Mouse (Mus musculus) C2C12 (cell line): ENCODE data around the gene Large1. TPM values are rescaled to one million over a fixed set of nuclear protein-coding genes. Genes with fewer than 3 reads are reported as not detected.
"Not testable (repeated sequence)": the region's sequence is repeated elsewhere in the genome, so short reads cannot be mapped to it uniquely, and the experiment has no call there.

Experiments used
- H3K27me3 ChIP-seq: one replicate; pipeline ENCODE4 v1.6.1; 2011; ENCODE audit not compliant: control insufficient read depth, insufficient read depth, insufficient read length
- H3K36me3 ChIP-seq: one replicate; pipeline ENCODE4 v1.6.1; 2011; ENCODE audit not compliant: control insufficient read depth, insufficient read depth
- H3K4me3 ChIP-seq: one replicate; pipeline ENCODE4 v1.5.1; 2011; ENCODE audit warnings: mild to moderate bottlenecking, control low read depth; ENCODE audit not compliant: poor library complexity, insufficient read depth, severe bottlenecking
- H3K79me2 ChIP-seq: one replicate; pipeline ENCODE4 v1.6.1; 2011; ENCODE audit not compliant: control insufficient read depth, insufficient read depth
- H3K79me3 ChIP-seq: one replicate; pipeline ENCODE4 v1.6.1; 2011; ENCODE audit warnings: low read depth, control low read depth
- H3ac ChIP-seq: one replicate; pipeline ENCODE3; 2011; ENCODE audit warnings: low read depth; ENCODE audit not compliant: control insufficient read depth, insufficient read length
- CEBPB ChIP-seq: IDR thresholded peaks from one replicate; pipeline ENCODE4 v1.6.1; 2011; ENCODE audit warnings: low read depth, mild to moderate bottlenecking, control low read depth, moderate library complexity
- CTCF ChIP-seq: IDR thresholded peaks from one replicate; pipeline ENCODE4 v1.5.1; 2011; ENCODE audit not compliant: control insufficient read depth, insufficient read depth, insufficient read length
- FOSL1 ChIP-seq: IDR thresholded peaks from one replicate; pipeline ENCODE4 v1.8.0; 2011; ENCODE audit warnings: mild to moderate bottlenecking, low read length; ENCODE audit not compliant: poor library complexity, insufficient read depth, severe bottlenecking
- MAX ChIP-seq: IDR thresholded peaks from one replicate; pipeline ENCODE4 v1.6.1; 2011; ENCODE audit warnings: mild to moderate bottlenecking, control low read depth
- MYOD1 ChIP-seq: IDR thresholded peaks from one replicate; pipeline ENCODE4 v1.6.1; 2011; ENCODE audit warnings: low read depth; ENCODE audit not compliant: control insufficient read depth, insufficient read length
- MYOG ChIP-seq: IDR thresholded peaks from one replicate; pipeline ENCODE4 v1.6.1; 2011; ENCODE audit not compliant: control insufficient read depth, insufficient read length; ENCODE audit errors: extremely low read depth
- USF1 ChIP-seq: IDR thresholded peaks from one replicate; pipeline ENCODE4 v1.6.1; 2011; ENCODE audit warnings: low read depth, mild to moderate bottlenecking, control low read depth, moderate library complexity
- polyA plus RNA-seq: library from polyadenylated mRNA; unstranded; fragments of >200 nt; fragmentation: generic; extraction: Trizol; gene quantifications from one replicate; pipeline ENCODE4 v1.2.1, GENCODE M21; 2012; ENCODE audit warnings: missing spikeins

The Large1 gene
- polyA plus RNA-seq, 1 experiment = 9.5 TPM

DNA sequence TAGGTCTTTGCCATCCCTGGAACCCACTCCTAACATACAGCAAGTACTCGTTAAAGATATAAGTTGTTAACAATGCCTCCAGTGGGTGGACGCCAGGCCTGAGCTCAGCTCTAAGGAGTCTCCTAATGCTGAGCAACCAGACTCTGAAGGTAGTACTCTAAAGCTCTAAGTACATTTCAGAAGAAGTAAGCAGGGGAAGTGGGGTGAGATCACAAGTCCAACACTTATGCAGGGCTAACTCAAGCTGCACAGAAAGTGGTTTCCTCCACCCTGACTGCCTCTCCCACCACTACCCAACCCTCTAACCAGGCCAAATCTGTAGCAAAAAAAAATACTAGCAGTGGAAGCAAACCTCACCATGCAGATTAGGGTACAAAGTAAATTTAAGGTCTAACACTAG, 61.7 kb downstream of the Large1 start:
- Histone ChIP-seq H3K79me3 (peaks cover 19% of the 10 kb centered on the region), H3K27me3 (no peaks in the 10 kb centered on the region), H3ac (no peak overlapping the region), H3K79me2 (peaks cover 79% of the 10 kb centered on the region), H3K36me3 (no peaks in the 10 kb centered on the region), H3K4me3 (no peak overlapping the region)
- TF ChIP-seq CTCF (no peak), CEBPB (no peak), FOSL1 (no peak), MAX (no peak), USF1 (no peak), MYOD1 (no peak), MYOG (no peak)

DNA sequence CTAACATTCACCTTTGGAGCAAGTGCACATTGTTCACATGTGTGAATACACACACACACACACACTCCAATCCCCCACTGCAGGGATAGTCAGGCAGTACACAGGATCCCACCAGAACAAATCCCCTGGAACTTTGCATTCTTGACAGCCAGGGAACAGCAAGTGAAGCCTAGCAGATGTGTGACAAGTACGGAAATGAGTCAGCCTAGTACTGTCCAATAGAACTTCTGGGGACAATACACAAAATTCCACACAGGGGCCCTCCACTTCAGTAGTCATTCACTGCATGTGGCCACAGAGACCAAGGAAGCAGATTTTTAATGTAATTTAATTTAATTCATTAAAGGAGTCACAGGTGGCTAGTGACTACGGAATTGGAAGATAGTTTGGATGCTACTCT, 62.7 kb downstream of the Large1 start:
- H3K4me3 ChIP-seq = no peak overlapping the region
- H3K79me2 ChIP-seq = peaks cover 78% of the 10 kb centered on the region
- H3K36me3 ChIP-seq = no peaks in the 10 kb centered on the region
- no peaks in the 10 kb centered on the region for H3K27me3 ChIP-seq
- peaks cover 27% of the 10 kb centered on the region for H3K79me3 ChIP-seq
- TF ChIP-seq MYOG = no peak
- no peak for TF ChIP-seq CTCF
- no peak for TF ChIP-seq FOSL1
- TF ChIP-seq MAX = no peak
- TF ChIP-seq MYOD1 = no peak
- no peak for TF ChIP-seq CEBPB
- no peak for TF ChIP-seq USF1
- no peak overlapping the region for H3ac ChIP-seq

DNA sequence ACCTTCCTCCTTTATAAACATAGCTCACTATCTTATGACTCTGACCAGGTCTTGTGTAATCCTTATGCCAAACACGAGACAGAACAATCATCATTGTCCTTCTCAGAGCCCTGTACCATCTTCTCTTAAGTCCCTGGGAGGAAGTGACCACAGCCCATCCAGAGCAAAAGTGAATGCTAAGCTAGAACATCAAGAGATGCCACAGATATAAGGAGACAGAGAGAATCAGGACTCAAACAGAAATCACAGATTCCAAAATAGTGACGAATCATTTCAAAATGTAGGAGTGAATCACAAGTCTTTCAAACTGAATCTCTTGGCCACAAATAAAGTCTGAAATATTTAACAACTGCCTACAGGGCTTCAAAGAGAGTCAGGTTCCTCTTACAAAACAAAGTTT, 63.5 kb downstream of the Large1 start:
- no peak overlapping the region for H3ac ChIP-seq
- no peak overlapping the region for H3K4me3 ChIP-seq
- no peak for TF ChIP-seq MYOG
- TF ChIP-seq CEBPB = peak; percentile 45
- H3K27me3 ChIP-seq = no peaks in the 10 kb centered on the region
- peaks cover 27% of the 10 kb centered on the region for H3K79me3 ChIP-seq
- H3K36me3 ChIP-seq = no peaks in the 10 kb centered on the region
- peaks cover 78% of the 10 kb centered on the region for H3K79me2 ChIP-seq

DNA sequence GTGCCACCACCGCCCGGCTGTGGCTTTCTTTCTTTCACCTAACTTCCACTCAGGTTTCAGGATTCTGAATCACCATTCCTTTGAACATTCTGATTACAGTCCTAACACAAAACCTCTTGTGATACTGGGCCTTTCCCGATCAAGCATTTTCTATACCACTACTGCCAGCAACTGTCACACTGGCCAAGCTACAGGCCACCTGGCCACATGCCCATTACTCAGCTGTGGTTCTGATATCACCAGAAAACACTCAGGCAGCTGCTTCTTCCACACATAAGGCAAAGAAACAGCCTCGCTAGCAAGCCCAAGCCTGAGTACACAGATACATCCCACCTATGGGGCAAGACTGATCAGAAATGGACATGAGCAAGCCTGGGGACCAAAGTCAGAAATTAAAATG, 71.3 kb downstream of the Large1 start:
- no peaks in the 10 kb centered on the region for H3K36me3 ChIP-seq
- H3K79me3 ChIP-seq = peaks cover 34% of the 10 kb centered on the region
- no peak overlapping the region for H3ac ChIP-seq
- no peaks in the 10 kb centered on the region for H3K27me3 ChIP-seq
- peaks cover 85% of the 10 kb centered on the region for H3K79me2 ChIP-seq
- TF ChIP-seq FOSL1 = no peak
- no peak for TF ChIP-seq CTCF
- TF ChIP-seq MYOG = no peak
- TF ChIP-seq MYOD1 = no peak
- TF ChIP-seq USF1 = no peak
- no peak for TF ChIP-seq MAX
- no peak for TF ChIP-seq CEBPB
- H3K4me3 ChIP-seq = no peak overlapping the region

DNA sequence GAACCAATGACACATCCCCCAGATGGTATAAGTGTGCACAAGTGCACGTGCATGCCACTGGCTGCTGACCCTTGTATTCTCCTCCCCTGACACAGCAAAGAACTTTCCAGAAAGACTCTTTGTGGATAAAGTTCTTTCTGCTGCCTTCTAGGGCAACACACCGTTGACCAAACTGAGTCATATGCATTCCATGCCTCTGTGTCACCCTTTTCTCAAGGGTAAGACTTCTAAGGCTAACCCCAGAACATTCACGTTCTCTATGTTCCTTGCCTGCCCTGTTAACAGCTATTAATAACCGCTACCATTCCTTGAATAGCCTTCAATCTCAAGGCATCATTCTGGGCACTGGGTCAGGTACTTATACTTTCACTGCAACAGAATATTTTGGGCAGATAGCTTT, 77.3 kb downstream of the Large1 start:
- H3K27me3 ChIP-seq = no peaks in the 10 kb centered on the region
- TF ChIP-seq FOSL1 (peak; percentile 88), MAX (peak; percentile 88), MYOG (no peak), CTCF (no peak)

DNA sequence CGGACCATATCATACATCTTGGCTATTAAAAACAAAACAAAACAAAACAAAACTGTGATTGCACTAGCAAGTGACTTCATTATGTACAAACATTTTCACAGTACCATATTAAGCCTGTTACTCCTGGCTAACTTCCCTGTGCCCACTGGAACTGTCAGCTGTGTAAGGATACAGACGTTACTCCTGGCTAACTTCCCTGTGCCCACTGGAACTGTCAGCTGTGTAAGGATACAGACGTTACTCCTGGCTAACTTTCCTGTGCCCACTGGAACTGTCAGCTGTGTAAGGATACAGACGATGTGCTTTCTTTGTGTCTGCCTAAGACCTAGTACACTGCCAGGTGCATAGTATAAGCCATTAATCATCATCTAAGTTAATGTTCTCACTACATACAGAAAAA, 77.9 kb downstream of the Large1 start:
- H3K4me3 ChIP-seq, H3ac ChIP-seq, H3K27me3 ChIP-seq, H3K36me3 ChIP-seq: not testable (repeated sequence)
- H3K79me3 ChIP-seq = peaks cover 47% of the 10 kb centered on the region
- peaks cover 70% of the 10 kb centered on the region for H3K79me2 ChIP-seq

More for the DNA sequence above, 77.3 kb downstream of the Large1 start:
- H3K79me2 ChIP-seq = peaks cover 70% of the 10 kb centered on the region
- peaks cover 47% of the 10 kb centered on the region for H3K79me3 ChIP-seq
- H3K36me3 ChIP-seq = no peaks in the 10 kb centered on the region
- no peak overlapping the region for H3K4me3 ChIP-seq
- H3ac ChIP-seq = no peak overlapping the region

DNA sequence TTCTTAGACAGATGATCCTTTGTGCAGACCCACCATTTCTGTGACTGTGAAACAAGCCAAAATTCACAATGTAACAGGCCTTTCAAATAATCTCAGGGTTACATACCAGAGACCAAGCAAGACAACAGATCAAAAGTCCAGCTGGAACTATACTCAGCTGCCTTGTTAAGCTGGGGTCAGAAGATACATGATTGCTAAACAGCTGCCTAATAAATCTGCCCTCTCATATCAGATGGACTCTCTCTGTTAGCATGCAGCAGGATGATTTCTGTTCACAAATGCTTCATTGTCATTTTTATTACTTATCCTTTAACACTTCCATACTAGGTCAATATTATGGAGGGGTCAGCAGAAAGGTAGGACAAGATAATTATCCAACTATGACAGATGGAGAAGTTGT, 80.2 kb downstream of the Large1 start:
- Histone ChIP-seq H3K36me3 (no peaks in the 10 kb centered on the region), H3K4me3 (no peak overlapping the region), H3K79me2 (peaks cover 75% of the 10 kb centered on the region), H3ac (no peak overlapping the region), H3K27me3 (no peaks in the 10 kb centered on the region), H3K79me3 (peaks cover 50% of the 10 kb centered on the region)
- TF ChIP-seq MAX = no peak
- no peak for TF ChIP-seq MYOD1
- TF ChIP-seq MYOG = no peak
- no peak for TF ChIP-seq CTCF
- TF ChIP-seq FOSL1 = no peak
- TF ChIP-seq CEBPB = no peak
- TF ChIP-seq USF1 = no peak
